Mouse (Mus musculus) lung, postnatal 0 days (tissue): ENCODE results near the gene Cfap57. TPM values are rescaled to one million over a fixed set of nuclear protein-coding genes. Genes with fewer than 3 reads are reported as not detected.
A peak's percentile ranks its signal among the peaks of the same experiment; 100 is the strongest.

ENCODE experiments used
- ATAC-seq: fragments of 200-750 bp; cut with Nextera tagmentation; 2 replicates; pipeline ENCODE4 v1.8.0; 2017; ENCODE audit warnings: moderate library complexity
- DNase-seq: peaks from one replicate; pipeline ENCODE4 v3.0.0-alpha.2; 2016; ENCODE audit warnings: low spot score
- H3K27ac ChIP-seq: fragments of 300-500 bp; sonication (generic); 2 replicates; pipeline ENCODE4 v1.5.1; 2014; ENCODE audit warnings: antibody characterized with exemption, mild to moderate bottlenecking, low read length, mixed read lengths
- H3K27me3 ChIP-seq: fragments of 300-500 bp; sonication (generic); replicated peaks from 2 replicates; pipeline ENCODE4 v1.6.1; 2014; ENCODE audit warnings: low read length, mixed read lengths; ENCODE audit not compliant: insufficient read depth
- H3K36me3 ChIP-seq: fragments of 300-500 bp; sonication (generic); 2 replicates; pipeline ENCODE4 v1.6.1; 2014; ENCODE audit warnings: low read length, mixed read lengths; ENCODE audit not compliant: insufficient read depth
- H3K4me1 ChIP-seq: fragments of 300-500 bp; sonication (generic); 2 replicates; pipeline ENCODE4 v1.6.1; 2014; ENCODE audit warnings: antibody characterized with exemption, low read depth, low read length, mixed read lengths; ENCODE audit not compliant: insufficient read depth
- H3K4me2 ChIP-seq: fragments of 300-500 bp; sonication (generic); replicated peaks from 2 replicates; pipeline ENCODE4 v1.6.1; 2014; ENCODE audit warnings: low read depth, mild to moderate bottlenecking, low read length, moderate library complexity, mixed read lengths
- H3K4me3 ChIP-seq: fragments of 300-500 bp; sonication (generic); 2 replicates; pipeline ENCODE4 v1.5.1; 2014; ENCODE audit warnings: low read depth, low read length
- H3K9ac ChIP-seq: fragments of 300-500 bp; sonication (generic); replicated peaks from 2 replicates; pipeline ENCODE4 v1.6.1; 2014; ENCODE audit warnings: low read depth, mild to moderate bottlenecking
- H3K9me3 ChIP-seq: fragments of 300-500 bp; sonication (generic); 2 replicates; pipeline ENCODE4 v1.6.1; 2016; ENCODE audit warnings: low read length, mixed read lengths
- CTCF ChIP-seq: IDR thresholded peaks from 2 replicates; pipeline ENCODE4 v1.5.1; 2016; ENCODE audit warnings: antibody characterized with exemption, mild to moderate bottlenecking
- EP300 ChIP-seq: IDR thresholded peaks from 2 replicates; pipeline ENCODE4 v1.6.1; 2016; ENCODE audit warnings: antibody characterized with exemption, mild to moderate bottlenecking, control low read depth
- WGBS: fragments of 180-500 bp; shearing (Covaris S2); extraction: QIAGEN DNeasy Blood & Tissue Kit; methylation state at CpG from one replicate; pipeline ENCODE4 v1.1.7; 2014; 5-methylcytosine and 5-hydroxymethylcytosine counted together
- polyA plus RNA-seq: library from polyadenylated mRNA; unstranded; fragments of >200 nt; fragmentation: Nextera tagmentation; extraction: Ambion mirVana; gene quantifications from 2 replicates; pipeline ENCODE4 v1.2.1, GENCODE M21; 2015

Gene Cfap57
- polyA plus RNA-seq, 1 experiment from 2014 or later: 1.7 TPM

DNA sequence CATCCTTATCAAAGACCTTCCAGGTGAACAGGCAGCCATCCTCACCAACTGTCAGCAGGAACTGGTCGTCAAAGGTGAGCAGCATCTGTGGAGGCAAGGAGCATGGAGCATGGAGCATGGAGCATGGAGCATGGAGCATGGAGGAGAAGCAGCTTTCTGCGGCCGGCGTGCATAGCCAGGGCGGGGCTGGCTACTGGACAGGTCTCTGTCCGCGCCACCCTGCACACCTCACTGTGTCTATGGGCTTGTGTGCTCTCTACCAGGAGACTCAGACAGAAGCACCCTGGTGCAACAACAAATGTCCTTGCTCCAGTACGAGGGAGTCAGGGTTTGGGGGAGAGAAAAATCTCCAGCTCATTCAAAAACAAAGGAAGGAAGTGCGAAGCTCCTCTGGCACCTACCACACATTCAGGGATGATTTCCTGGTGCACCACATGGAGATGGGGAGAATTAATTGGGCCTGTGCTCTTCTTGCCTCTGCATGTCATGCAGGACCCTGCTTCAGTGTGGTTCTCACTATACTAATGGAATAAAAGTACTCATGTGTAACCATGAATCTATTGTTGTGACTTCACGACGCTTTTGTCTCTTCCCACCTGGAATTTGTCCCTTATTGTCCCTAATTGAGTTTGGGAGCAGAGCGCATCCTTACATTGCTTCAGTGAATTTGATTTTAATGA, 31.4 kb downstream of the Cfap57 start:
- Histone ChIP-seq H3K36me3 (no peaks in the 10 kb centered on the region), H3K9ac (no peak overlapping the region), H3K4me1 (no peaks in the 10 kb centered on the region), H3K9me3 (no peaks in the 10 kb centered on the region), H3K27me3 (no peaks in the 10 kb centered on the region), H3K27ac (no peak overlapping the region), H3K4me2 (no peak overlapping the region), H3K4me3 (no peak overlapping the region)
- TF ChIP-seq CTCF: no peak
- no peak for TF ChIP-seq EP300
- ATAC-seq (no peak), DNase-seq (no peak)
- WGBS: 62% methylated on average over 12 of the region's 12 CpGs

DNA sequence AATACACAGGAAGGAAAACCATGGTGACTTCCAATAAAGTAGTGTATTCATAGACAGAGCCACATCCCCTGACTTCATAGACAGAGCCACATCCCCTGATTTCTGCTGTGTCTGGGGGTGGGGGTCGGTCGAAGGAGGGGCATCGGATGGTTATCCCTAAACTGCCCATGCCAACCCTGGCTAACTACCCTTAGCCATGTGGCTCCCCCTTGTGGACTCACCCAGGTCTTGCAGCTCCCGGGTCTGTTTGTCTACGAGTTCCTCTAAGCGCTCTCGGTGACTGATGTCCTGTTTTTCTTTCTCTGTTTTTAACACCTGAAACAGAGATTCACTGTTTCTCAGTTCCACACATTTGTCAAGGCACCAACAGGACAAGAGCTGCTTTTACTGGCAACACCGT, 37.9 kb downstream of the Cfap57 start:
- Histone ChIP-seq H3K9ac (no peak overlapping the region), H3K27me3 (no peaks in the 10 kb centered on the region), H3K36me3 (no peaks in the 10 kb centered on the region), H3K4me1 (no peaks in the 10 kb centered on the region), H3K9me3 (no peaks in the 10 kb centered on the region), H3K4me2 (no peak overlapping the region), H3K4me3 (no peak overlapping the region), H3K27ac (no peak overlapping the region)
- TF ChIP-seq CTCF (no peak), EP300 (no peak)
- 92% methylated on average over 8 of the region's 8 CpGs for WGBS
- ATAC-seq: no peak
- no peak for DNase-seq

DNA sequence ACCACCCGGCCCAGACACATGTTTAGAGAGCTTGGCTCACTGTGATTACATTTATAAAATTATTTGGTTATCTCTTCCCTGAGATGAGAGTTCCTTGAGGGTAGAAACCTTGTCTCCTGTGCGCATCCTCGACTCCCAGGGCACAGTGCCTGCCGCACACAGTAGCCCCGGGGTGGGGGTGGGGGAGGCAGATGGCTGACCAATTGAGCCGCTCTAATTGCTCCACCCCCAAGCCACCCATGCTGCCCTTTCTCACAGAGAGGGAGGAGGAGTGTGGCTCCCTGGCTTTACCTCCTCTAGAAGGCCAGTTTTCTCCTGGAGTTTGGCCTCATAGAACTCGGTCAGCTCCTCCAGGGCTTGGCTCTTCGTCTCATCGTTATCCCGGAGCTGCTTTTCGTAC, 39.1 kb downstream of the Cfap57 start:
- 46% methylated on average over 11 of the region's 11 CpGs for WGBS
- Histone ChIP-seq H3K4me1 (no peaks in the 10 kb centered on the region), H3K9ac (no peak overlapping the region), H3K36me3 (no peaks in the 10 kb centered on the region), H3K4me2 (no peak overlapping the region), H3K27ac (no peak overlapping the region), H3K27me3 (no peaks in the 10 kb centered on the region), H3K9me3 (no peaks in the 10 kb centered on the region), H3K4me3 (no peak overlapping the region)
- ATAC-seq (no peak), DNase-seq (no peak)
- no peak for TF ChIP-seq EP300

DNA sequence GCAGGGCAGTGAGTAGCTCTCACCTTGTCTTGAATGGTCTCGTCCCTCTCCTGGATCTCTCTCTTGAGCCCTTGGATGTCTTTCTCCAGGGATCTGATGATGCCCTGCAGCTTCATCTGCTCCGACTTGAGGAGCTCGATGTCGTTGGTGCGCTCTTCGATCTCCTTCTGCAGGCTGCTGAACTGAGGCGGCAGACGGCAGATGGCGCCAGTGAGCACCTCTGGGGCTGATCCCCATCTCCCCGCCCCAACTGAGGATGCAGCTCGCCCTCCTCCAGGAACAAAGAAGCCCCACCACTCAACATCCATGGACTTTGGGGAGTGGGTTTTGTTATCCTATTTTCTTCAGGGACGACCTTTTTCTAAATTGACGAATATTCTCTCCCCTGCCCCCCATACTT, 41.3 kb downstream of the Cfap57 start:
- Histone ChIP-seq H3K4me3 (no peak overlapping the region), H3K4me1 (no peaks in the 10 kb centered on the region), H3K9ac (no peak overlapping the region), H3K27me3 (no peaks in the 10 kb centered on the region), H3K9me3 (no peaks in the 10 kb centered on the region), H3K36me3 (no peaks in the 10 kb centered on the region), H3K4me2 (no peak overlapping the region), H3K27ac (no peak overlapping the region)
- ATAC-seq (no peak), DNase-seq (no peak)
- no peak for TF ChIP-seq EP300
- peak; percentile 56 for TF ChIP-seq CTCF
- 48% methylated on average over 13 of the region's 13 CpGs for WGBS

DNA sequence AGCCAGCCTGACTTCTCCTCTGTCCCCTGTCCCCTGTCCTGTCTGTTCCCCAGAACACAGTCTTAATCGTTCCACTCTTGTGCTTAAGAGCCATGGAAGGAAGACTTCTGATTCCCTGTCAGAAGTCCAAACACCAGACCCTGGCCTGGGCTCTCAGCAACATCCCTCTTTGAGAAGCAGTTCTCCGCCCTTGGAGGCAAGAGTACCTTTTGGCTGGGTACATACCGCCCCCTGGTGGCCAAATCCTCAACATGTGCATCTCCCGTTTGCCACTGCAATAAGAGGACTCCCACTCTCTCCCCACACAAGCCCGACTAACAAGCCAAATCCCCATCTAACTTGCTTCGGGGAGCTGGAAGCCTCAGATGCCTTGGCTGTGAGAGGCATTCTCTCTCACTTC, 44.5 kb downstream of the Cfap57 start:
- 4% methylated on average over 6 of the region's 6 CpGs for WGBS
- Histone ChIP-seq H3K4me1 (no peaks in the 10 kb centered on the region), H3K27ac (no peak overlapping the region), H3K9ac (no peak overlapping the region), H3K4me2 (no peak overlapping the region), H3K27me3 (no peaks in the 10 kb centered on the region), H3K4me3 (no peak overlapping the region), H3K9me3 (no peaks in the 10 kb centered on the region), H3K36me3 (no peaks in the 10 kb centered on the region)
- ATAC-seq (no peak), DNase-seq (peak; percentile 70)
- no peak for TF ChIP-seq EP300
- peak; percentile 94 for TF ChIP-seq CTCF

DNA sequence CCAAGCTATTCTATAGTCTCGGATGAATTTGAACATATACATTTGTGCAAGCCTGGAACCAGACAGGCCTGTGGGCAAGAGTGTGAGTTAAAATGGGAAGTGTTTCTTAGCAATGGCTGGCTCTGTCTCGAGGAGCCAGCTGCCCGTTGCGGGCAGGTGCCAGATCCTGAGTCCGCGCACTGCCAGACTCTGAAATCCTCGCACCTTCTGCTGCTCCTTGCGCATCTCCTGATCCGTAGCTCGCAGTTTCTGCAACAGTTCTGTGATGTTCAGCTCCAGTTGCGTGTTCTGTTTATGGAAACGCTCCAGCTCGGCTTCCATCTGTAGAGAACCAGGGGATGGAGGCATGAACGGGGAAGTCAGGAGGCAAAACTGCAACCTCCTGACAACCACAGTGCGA, 49.1 kb downstream of the Cfap57 start:
- Histone ChIP-seq H3K27ac (no peak overlapping the region), H3K4me2 (no peak overlapping the region), H3K36me3 (no peaks in the 10 kb centered on the region), H3K27me3 (no peaks in the 10 kb centered on the region), H3K9ac (no peak overlapping the region), H3K4me1 (no peaks in the 10 kb centered on the region), H3K4me3 (no peak overlapping the region), H3K9me3 (no peaks in the 10 kb centered on the region)
- TF ChIP-seq EP300 (no peak), CTCF (no peak)
- WGBS: 75% methylated on average over 14 of the region's 15 CpGs
- no peak for ATAC-seq
- no peak for DNase-seq

DNA sequence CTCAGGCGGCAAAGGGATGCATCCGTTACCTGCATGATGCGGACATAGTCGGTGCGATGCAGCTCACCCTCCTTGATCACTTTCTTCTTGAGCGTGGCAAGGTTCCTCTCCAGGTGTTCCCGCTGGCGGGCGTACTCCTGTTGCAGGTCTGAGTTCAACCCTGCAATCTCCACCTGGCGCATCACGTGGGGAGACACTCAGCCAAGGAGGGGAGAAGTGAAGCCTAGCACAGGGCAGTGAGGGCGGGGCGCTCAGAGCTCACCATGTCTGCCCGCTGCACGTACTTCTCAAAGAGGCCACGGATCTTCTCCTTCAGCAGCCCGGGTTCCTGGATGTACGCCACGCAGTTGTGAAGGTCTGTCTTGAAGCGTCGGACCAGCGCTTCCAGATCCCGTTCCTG, 51.3 kb downstream of the Cfap57 start:
- no peak for ATAC-seq
- TF ChIP-seq EP300: no peak
- TF ChIP-seq CTCF: no peak

More for the DNA sequence above, 51.3 kb downstream of the Cfap57 start:
- no peak overlapping the region for H3K9ac ChIP-seq
- no peak overlapping the region for H3K4me3 ChIP-seq
- H3K36me3 ChIP-seq: no peaks in the 10 kb centered on the region
- no peak overlapping the region for H3K27ac ChIP-seq
- H3K27me3 ChIP-seq: no peaks in the 10 kb centered on the region
- H3K4me2 ChIP-seq: no peak overlapping the region
- no peak for DNase-seq
- H3K9me3 ChIP-seq: no peaks in the 10 kb centered on the region
- H3K4me1 ChIP-seq: no peaks in the 10 kb centered on the region
- WGBS: 65% methylated on average over 23 of the region's 23 CpGs
